In the genomic region with DNA sequence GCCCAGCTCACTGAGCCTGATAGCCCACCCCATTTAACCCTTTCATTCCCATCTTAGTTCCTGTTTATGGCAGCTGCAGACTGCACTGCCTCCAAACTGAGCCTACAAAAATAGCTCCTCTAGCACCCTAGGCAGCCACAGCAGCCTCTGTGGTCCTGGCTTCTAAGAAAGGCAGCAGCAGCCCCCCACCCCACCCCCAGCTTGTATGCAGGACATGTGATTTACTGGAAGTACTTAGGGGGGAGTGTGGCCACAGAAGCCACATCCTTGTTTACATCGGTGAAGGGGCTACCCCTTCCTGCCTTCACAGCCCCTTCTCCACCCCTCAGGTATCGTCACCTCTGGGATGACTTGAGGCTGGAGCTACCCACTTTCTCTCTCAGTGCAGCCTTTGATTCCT, we compare ENCODE assay signal across 1 mouse cellular context.
TF ChIP-seq lines count a peak whose summit lies in the region.

No protein-coding gene starts in this region.

TF ChIP-seq in CH12.LX, 34 proteins besides CTCF, POLR2A, EP300 and RAD21 (continued from another document):
- TF ChIP-seq KAT2A (IDR thresholded peaks at IDR 0.05; ENCODE audit: insufficient replicate concordance, low read length) (0 out of 2 replicates have a peak, but pooled peaks have one; percentile 20), MYC (IDR thresholded peaks at IDR 0.05; ENCODE audit: low read depth, low read length) (no peak), USF2 (conservative IDR thresholded peaks at IDR 0.05; ENCODE audit: low read depth, low read length) (peak; percentile 17; the same call in 1 of the 2 replicates), TCF12 (IDR thresholded peaks at IDR 0.05; ENCODE audit: low read depth, low read length) (peak; percentile 94; the same call in 1 of the 2 replicates), GABPA (IDR thresholded peaks at IDR 0.05; ENCODE audit: insufficient replicate concordance, low read depth, low read length) (no peak), USF1 (IDR thresholded peaks at IDR 0.05; ENCODE audit: low read depth, low read length) (peak; percentile 65), MEF2A (IDR thresholded peaks at IDR 0.05; ENCODE audit: borderline replicate concordance, low read depth, low read length) (peak; percentile 97), NRF1 (IDR thresholded peaks at IDR 0.05; ENCODE audit: low read depth, low read length) (no peak), UBTF (IDR thresholded peaks at IDR 0.05; ENCODE audit: low read depth, low read length) (no peak), ELF1 (IDR thresholded peaks at IDR 0.05; ENCODE audit: low read depth, low read length) (peak; percentile 38; the same call in 1 of the 2 replicates), MAFK (IDR thresholded peaks at IDR 0.05; ENCODE audit: insufficient replicate concordance, low read length) (no peak), ZMIZ1 (IDR thresholded peaks at IDR 0.05; ENCODE audit: low read depth, low read length) (no peak), SMC3 (IDR thresholded peaks at IDR 0.05; ENCODE audit: low read depth, low read length) (peak; percentile 7; the same call in 1 of the 2 replicates), ZC3H11A (IDR thresholded peaks at IDR 0.05; ENCODE audit: low read depth, low read length) (no peak), RCOR1 (conservative IDR thresholded peaks at IDR 0.05; ENCODE audit: low read depth, low read length) (no peak; the same call in 1 of the 2 replicates), IRF4 (IDR thresholded peaks at IDR 0.05; ENCODE audit: low read depth, low read length) (peak; percentile 77), HCFC1 (IDR thresholded peaks at IDR 0.05; ENCODE audit: low read depth, low read length) (no peak), PAX5 (IDR thresholded peaks at IDR 0.05; ENCODE audit: low read length) (no peak), MAX (IDR thresholded peaks at IDR 0.05; ENCODE audit: low read length) (peak; percentile 73)
